Mouse (Mus musculus) forelimb bud, embryonic 11.5 days (tissue): Measurements from ENCODE around the gene Gphn.

ENCODE experiments used
- DNase-seq: peaks from one replicate; pipeline ENCODE4 v3.0.0-alpha.2; 2012; ENCODE audit warnings: low read depth, low spot score

Gphn gene

DNA sequence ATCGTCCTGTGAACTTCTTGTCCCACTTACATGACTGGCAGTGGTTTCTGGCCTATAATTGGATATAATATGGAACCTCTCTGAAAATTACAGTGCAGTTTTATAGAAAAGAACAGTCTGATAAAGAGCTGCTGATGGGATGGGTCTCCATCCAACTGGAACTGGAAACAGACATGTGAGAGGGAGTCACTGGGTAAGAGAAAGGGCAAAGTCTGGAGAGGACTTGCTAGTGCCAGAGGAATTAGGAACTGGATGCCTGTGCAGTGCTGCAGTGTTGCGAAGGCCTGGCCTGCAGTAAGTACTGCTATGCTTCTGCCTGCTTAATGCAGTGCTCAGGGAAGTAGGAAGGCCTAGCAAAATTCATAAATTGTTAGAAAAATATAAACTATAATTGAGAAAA, 467.1 kb downstream of the Gphn start:
- no peak for DNase-seq

DNA sequence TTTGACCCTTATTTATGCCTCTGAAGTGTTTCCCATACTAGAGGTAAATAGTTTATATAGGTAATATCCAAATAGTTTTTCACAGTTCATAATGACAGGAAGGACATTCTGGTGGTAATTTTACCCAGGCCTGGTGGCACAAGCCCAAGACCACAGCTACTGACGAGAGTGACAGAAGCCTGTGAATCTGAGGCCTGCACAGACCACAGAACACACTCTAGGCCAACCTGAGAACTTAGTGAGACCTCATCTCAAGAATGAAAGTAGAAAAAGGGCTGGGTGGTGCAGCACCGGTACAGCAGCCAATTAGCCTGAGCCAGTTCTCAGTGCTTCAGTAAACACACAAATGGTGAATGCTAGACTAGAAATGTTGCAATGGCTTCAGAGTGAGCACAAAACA, 491.6 kb downstream of the Gphn start:
- no peak for DNase-seq

DNA sequence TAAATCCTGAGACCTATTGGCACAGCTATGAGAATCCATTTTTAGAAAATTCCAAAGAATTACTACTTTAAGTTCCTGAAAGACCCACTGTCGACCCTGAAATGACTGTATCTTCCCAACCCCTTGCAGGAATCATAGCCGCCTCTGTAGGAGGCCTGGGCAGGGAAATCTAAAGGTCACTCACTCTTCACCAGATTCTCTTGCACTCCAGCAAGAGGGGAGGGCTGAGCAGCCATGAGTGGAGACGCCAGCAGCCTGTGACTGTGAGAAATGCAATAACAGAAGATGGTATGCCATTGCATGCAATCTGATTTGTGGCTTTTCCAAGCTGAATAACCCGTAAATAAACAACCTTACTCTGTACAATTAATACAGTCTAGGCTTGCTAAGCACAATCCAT, 501.5 kb downstream of the Gphn start:
- DNase-seq = no peak
